Mouse (Mus musculus) limb, embryonic 12.5 days (tissue): Measurements from ENCODE around the gene Sympk. TPM values are rescaled to one million over a fixed set of nuclear protein-coding genes. Genes with fewer than 3 reads are reported as not detected.

Experiments used
- microRNA-seq: library from miRNA; unstranded; fragments of <30 nt; microRNA quantifications from one replicate; pipeline ENCODE4, GENCODE M21; 2017
- polyA plus RNA-seq: library from polyadenylated mRNA; unstranded; fragments of >200 nt; fragmentation: Nextera tagmentation; extraction: Ambion mirVana; gene quantifications from 2 replicates; pipeline ENCODE4 v1.2.1, GENCODE M21; 2016

Gene Sympk
- polyA plus RNA-seq, 1 experiment from 2014 or later: 56.0 TPM

Small RNA genes within 50 kb of the gene (microRNA-seq; reads per million reads assigned to microRNA genes)
- not detected for gene Mir3100

Other genes with a start within 250 kb of the Sympk start
- not detected in 2 replicates for gene Psg19, start 225.9 kb upstream of the Sympk start, polyA plus RNA-seq
- gene Psg17, start 202.8 kb upstream of the Sympk start, polyA plus RNA-seq: 0.10 TPM in 1 of 2 replicates, not detected in the other
- not detected in 2 replicates for gene Mill2, start 184.4 kb upstream of the Sympk start, polyA plus RNA-seq
- 0.44 and 0.60 TPM in 2 replicates for gene Pglyrp1, start 153.0 kb upstream of the Sympk start, polyA plus RNA-seq
- gene Ccdc61, start 114.0 kb upstream of the Sympk start, polyA plus RNA-seq: 39.9 and 45.3 TPM in 2 replicates
- gene Nova2, start 98.5 kb upstream of the Sympk start, polyA plus RNA-seq: 0.31 and 0.33 TPM in 2 replicates
- gene Nanos2, start 37.0 kb upstream of the Sympk start, polyA plus RNA-seq: not detected in 2 replicates
- gene Mypop, start 33.1 kb upstream of the Sympk start, polyA plus RNA-seq: 6.4 and 6.5 TPM in 2 replicates
- 44.4 and 47.5 TPM in 2 replicates for gene Irf2bp1, start 20.3 kb upstream of the Sympk start, polyA plus RNA-seq
- 0.81 and 1.8 TPM in 2 replicates for gene Foxa3, start 839 bp upstream of the Sympk start, polyA plus RNA-seq
- not detected in 2 replicates for gene Rsph6a, start 30.3 kb downstream of the Sympk start, polyA plus RNA-seq
- gene Dmwd, start 51.9 kb downstream of the Sympk start, polyA plus RNA-seq: 17.9 and 21.6 TPM in 2 replicates
- gene Dmpk, start 59.5 kb downstream of the Sympk start, polyA plus RNA-seq: 17.7 and 18.9 TPM in 2 replicates
- gene Six5, start 70.2 kb downstream of the Sympk start, polyA plus RNA-seq: 11.2 and 12.5 TPM in 2 replicates
- gene Gm4969, start 94.0 kb downstream of the Sympk start, polyA plus RNA-seq: 3.3 and 3.5 TPM in 2 replicates
- 19.3 and 19.6 TPM in 2 replicates for gene Fbxo46, start 95.5 kb downstream of the Sympk start, polyA plus RNA-seq
- gene Qpctl, start 124.9 kb downstream of the Sympk start, polyA plus RNA-seq: 15.9 and 17.2 TPM in 2 replicates
- 161 and 170 TPM in 2 replicates for gene Snrpd2, start 125.3 kb downstream of the Sympk start, polyA plus RNA-seq
- 0.18 and 0.36 TPM in 2 replicates for gene Gipr, start 141.8 kb downstream of the Sympk start, polyA plus RNA-seq
- 3.9 and 5.9 TPM in 2 replicates for gene Eml2, start 152.0 kb downstream of the Sympk start, polyA plus RNA-seq
- 4.4 and 5.7 TPM in 2 replicates for gene Gpr4, start 188.2 kb downstream of the Sympk start, polyA plus RNA-seq
- 38.7 and 39.5 TPM in 2 replicates for gene Opa3, start 204.0 kb downstream of the Sympk start, polyA plus RNA-seq
- gene Vasp, start 247.4 kb downstream of the Sympk start, polyA plus RNA-seq: 66.4 and 68.8 TPM in 2 replicates